8 mouse cellular contexts compared by ENCODE assay signal in the genomic region with DNA sequence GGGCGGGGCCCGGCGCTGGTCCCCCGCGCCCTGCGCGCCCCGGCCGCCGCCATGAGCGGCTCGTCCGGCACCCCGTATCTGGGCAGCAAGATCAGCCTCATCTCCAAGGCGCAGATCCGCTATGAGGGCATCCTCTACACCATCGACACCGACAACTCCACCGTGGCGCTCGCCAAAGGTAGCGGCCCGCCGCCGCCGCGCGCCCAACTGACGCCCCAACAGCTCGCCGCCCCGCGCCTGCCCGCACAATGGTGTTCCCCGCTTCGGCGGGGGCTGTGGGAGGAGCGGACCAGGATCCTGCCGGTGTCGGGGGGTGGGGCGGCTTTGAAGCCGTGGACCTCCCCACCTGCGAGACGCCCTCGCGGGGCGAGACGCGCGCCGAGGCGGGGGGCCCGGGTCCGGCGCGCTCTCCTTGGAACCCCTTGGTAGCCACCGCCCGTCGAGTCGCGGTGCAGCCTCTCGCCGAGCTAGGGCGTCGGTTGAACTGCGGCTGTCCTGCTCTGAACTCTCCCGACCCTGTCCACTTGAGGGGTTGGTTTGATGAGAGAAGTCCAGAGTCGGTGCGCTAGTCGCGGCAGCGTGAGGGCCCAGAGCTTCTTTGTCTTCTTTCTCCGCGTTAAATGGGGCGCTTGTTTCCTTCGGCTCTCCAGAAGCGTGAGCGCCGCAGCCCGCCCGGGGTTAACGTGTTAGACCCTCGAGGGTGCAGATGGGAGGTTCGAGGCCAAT. TPM values are rescaled to one million over a fixed set of nuclear protein-coding genes. Genes with fewer than 3 reads are reported as not detected.
DNase-seq lines count a peak whose midpoint lies in the region; ATAC-seq and TF ChIP-seq lines count a peak whose summit lies in the region.

No protein-coding gene starts in this region.

- H3K9me3 ChIP-seq in kidney, embryonic 14.5 days (ENCODE audit: control insufficient read depth, low read length): no peaks in the 10 kb centered on the region
- H3K9me3 ChIP-seq in embryonic facial prominence, embryonic 11.5 days (replicated peaks; ENCODE audit: control insufficient read depth, low read length): no peaks in the 10 kb centered on the region
- H3K9me3 ChIP-seq in limb, embryonic 14.5 days (ENCODE audit: control insufficient read depth, low read length): no peaks in the 10 kb centered on the region
- no peaks in the 10 kb centered on the region for H3K9me3 ChIP-seq in midbrain, embryonic 15.5 days

- no peak for TF ChIP-seq POLR2A in limb, embryonic 14.5 days (IDR thresholded peaks at IDR 0.05; ENCODE audit: borderline replicate concordance, extremely low read depth, insufficient read depth, insufficient read length)

- DNase-seq in kidney, adult 11 months: no peak
- peak; percentile 46 for DNase-seq in R1 (ENCODE audit: low read depth, low spot score)
- DNase-seq in embryonic facial prominence, embryonic 11.5 days (ENCODE audit: low spot score): peak; percentile 55
- peak; percentile 47 for DNase-seq in heart, postnatal 4 days
- DNase-seq in limb, embryonic 14.5 days (ENCODE audit: low spot score): peak; percentile 12
- DNase-seq in thymus, postnatal 0 days (ENCODE audit: low spot score): peak; percentile 53

- H3K36me3 ChIP-seq in kidney, embryonic 14.5 days (ENCODE audit: control insufficient read depth, insufficient read depth, low read length): peaks cover 33% of the 10 kb centered on the region
- peaks cover 6% of the 10 kb centered on the region for H3K36me3 ChIP-seq in embryonic facial prominence, embryonic 11.5 days (replicated peaks; ENCODE audit: control insufficient read depth, insufficient read depth, low read depth, low read length)
- peaks cover 29% of the 10 kb centered on the region for H3K36me3 ChIP-seq in limb, embryonic 14.5 days (ENCODE audit: control insufficient read depth, insufficient read depth, low read length)
- H3K36me3 ChIP-seq in midbrain, embryonic 15.5 days (replicated peaks): peaks cover 16% of the 10 kb centered on the region; the same call in 1 of the 2 replicates

- peak; percentile 8 for ATAC-seq in kidney, embryonic 14.5 days (ENCODE audit: low FRiP score, low TSS enrichment)
- ATAC-seq in embryonic facial prominence, embryonic 11.5 days (replicated peaks; ENCODE audit: insufficient number of reproducible peaks, low FRiP score, low TSS enrichment, low read depth): peak; percentile 64
- ATAC-seq in limb, embryonic 14.5 days (ENCODE audit: low FRiP score, low read depth): peak; percentile 47
- ATAC-seq in midbrain, embryonic 15.5 days (replicated peaks): no peak; the same call in none of the 2 replicates

- WGBS in kidney, embryonic 14.5 days: under 1% methylated on average over 78 of the region's 84 CpGs
- WGBS in embryonic facial prominence, embryonic 11.5 days: under 1% methylated on average over 84 of the region's 84 CpGs
- under 1% methylated on average over 52 of the region's 84 CpGs for WGBS in limb, embryonic 14.5 days
- under 1% methylated on average over 77 of the region's 84 CpGs for WGBS in midbrain, embryonic 15.5 days

- peaks cover 27% of the 10 kb centered on the region for H3K4me1 ChIP-seq in kidney, embryonic 14.5 days (ENCODE audit: control insufficient read depth, insufficient read depth, low read length)
- no peaks in the 10 kb centered on the region; the same call in 1 of the 2 replicates for H3K4me1 ChIP-seq in embryonic facial prominence, embryonic 11.5 days (ENCODE audit: control insufficient read depth, insufficient read depth, low read length)
- peaks cover 30% of the 10 kb centered on the region for H3K4me1 ChIP-seq in limb, embryonic 14.5 days (ENCODE audit: control insufficient read depth, insufficient read depth, low read length)
- H3K4me1 ChIP-seq in midbrain, embryonic 15.5 days: peaks cover 46% of the 10 kb centered on the region

- peaks cover 14% of the 10 kb centered on the region; the same call in 1 of the 2 replicates for H3K27me3 ChIP-seq in kidney, embryonic 14.5 days (ENCODE audit: control insufficient read depth, insufficient read depth, low read length)
- H3K27me3 ChIP-seq in embryonic facial prominence, embryonic 11.5 days (ENCODE audit: control insufficient read depth, insufficient read depth, low read length): no peaks in the 10 kb centered on the region; the same call in 1 of the 2 replicates
- H3K27me3 ChIP-seq in limb, embryonic 14.5 days (ENCODE audit: control insufficient read depth, insufficient read depth, low read length): no peaks in the 10 kb centered on the region
- peaks cover 18% of the 10 kb centered on the region; the same call in 1 of the 2 replicates for H3K27me3 ChIP-seq in midbrain, embryonic 15.5 days (replicated peaks)

- H3K9ac ChIP-seq in kidney, embryonic 14.5 days (ENCODE audit: low read depth, low read length): peak overlapping the region; percentile 96
- H3K9ac ChIP-seq in embryonic facial prominence, embryonic 11.5 days (replicated peaks; ENCODE audit: low read length): peak overlapping the region; percentile 96
- peak overlapping the region; percentile 85 for H3K9ac ChIP-seq in limb, embryonic 14.5 days (ENCODE audit: low read depth, low read length, severe bottlenecking)
- peak overlapping the region; percentile 90 for H3K9ac ChIP-seq in midbrain, embryonic 15.5 days

- peak overlapping the region; percentile 60 for H3K4me2 ChIP-seq in kidney, embryonic 14.5 days (replicated peaks; ENCODE audit: low read depth, low read length)
- H3K4me2 ChIP-seq in embryonic facial prominence, embryonic 11.5 days (ENCODE audit: low read depth, low read length): peak overlapping the region; percentile 90
- H3K4me2 ChIP-seq in limb, embryonic 14.5 days (replicated peaks; ENCODE audit: low read depth, low read length, severe bottlenecking): peak overlapping the region; percentile 86
- peak overlapping the region; percentile 97 for H3K4me2 ChIP-seq in midbrain, embryonic 15.5 days

- H3K4me3 ChIP-seq in kidney, embryonic 14.5 days (ENCODE audit: low read length): peak overlapping the region; percentile 96
- H3K4me3 ChIP-seq in embryonic facial prominence, embryonic 11.5 days (ENCODE audit: low read depth, low read length): peak overlapping the region; percentile 88
- peak overlapping the region; percentile 96 for H3K4me3 ChIP-seq in limb, embryonic 14.5 days (replicated peaks; ENCODE audit: low read length)
- H3K4me3 ChIP-seq in midbrain, embryonic 15.5 days: peak overlapping the region; percentile 91

- H3K27ac ChIP-seq in kidney, embryonic 14.5 days (ENCODE audit: low read depth, low read length): peak overlapping the region; percentile 90
- peak overlapping the region; percentile 89 for H3K27ac ChIP-seq in embryonic facial prominence, embryonic 11.5 days (replicated peaks; ENCODE audit: low read depth, low read length)
- peak overlapping the region; percentile 88 for H3K27ac ChIP-seq in limb, embryonic 14.5 days (replicated peaks; ENCODE audit: low read depth, low read length)
- peak overlapping the region; percentile 98 for H3K27ac ChIP-seq in midbrain, embryonic 15.5 days

RNA-seq across cellular contexts. Expression of gene Lsm14b, which starts 0.5 kb away (rescaled TPM):
- 8.6 and 18.3 TPM in 2 replicates for polyA plus RNA-seq in kidney, embryonic 14.5 days (2014; fragmentation: Nextera tagmentation; extraction: Ambion mirVana)
- 9.8 and 11.1 TPM in 2 replicates for polyA plus RNA-seq in embryonic facial prominence, embryonic 11.5 days (2014; fragmentation: Nextera tagmentation; extraction: Ambion mirVana)
- total RNA-seq in heart, postnatal 4 days (2021): 10 to 100 TPM; 48.7 to 49.8 TPM
- 69.1 and 75.6 TPM in 2 replicates for polyA plus RNA-seq in limb, embryonic 14.5 days (2012; rRNA removed)
- 7.7 and 7.8 TPM in 2 replicates for polyA plus RNA-seq in limb, embryonic 14.5 days (2014; fragmentation: Nextera tagmentation; extraction: Ambion mirVana)
- 21.0 and 21.1 TPM in 2 replicates for polyA plus RNA-seq in midbrain, embryonic 15.5 days (2015; fragmentation: Nextera tagmentation; extraction: Ambion mirVana)
- polyA plus RNA-seq in thymus, postnatal 0 days (2015; fragmentation: Nextera tagmentation; extraction: Ambion mirVana): 10.0 and 10.7 TPM in 2 replicates

RNA-seq across cellular contexts. Expression of gene Psma7, which starts 16.9 kb away (rescaled TPM):
- polyA plus RNA-seq in kidney, embryonic 14.5 days (2014; fragmentation: Nextera tagmentation; extraction: Ambion mirVana): 713 and 771 TPM in 2 replicates
- 751 and 753 TPM in 2 replicates for polyA plus RNA-seq in embryonic facial prominence, embryonic 11.5 days (2014; fragmentation: Nextera tagmentation; extraction: Ambion mirVana)
- 100 to 1,000 TPM; 174 to 190 TPM for total RNA-seq in heart, postnatal 4 days (2021)
- polyA plus RNA-seq in limb, embryonic 14.5 days (2012; rRNA removed): 259 and 298 TPM in 2 replicates
- 501 and 620 TPM in 2 replicates for polyA plus RNA-seq in limb, embryonic 14.5 days (2014; fragmentation: Nextera tagmentation; extraction: Ambion mirVana)
- 521 and 530 TPM in 2 replicates for polyA plus RNA-seq in midbrain, embryonic 15.5 days (2015; fragmentation: Nextera tagmentation; extraction: Ambion mirVana)
- polyA plus RNA-seq in thymus, postnatal 0 days (2015; fragmentation: Nextera tagmentation; extraction: Ambion mirVana): 747 and 765 TPM in 2 replicates

RNA-seq across cellular contexts. Expression of gene Ss18l1, which starts 17.0 kb away (rescaled TPM):
- polyA plus RNA-seq in kidney, embryonic 14.5 days (2014; fragmentation: Nextera tagmentation; extraction: Ambion mirVana): 3.5 and 6.9 TPM in 2 replicates
- polyA plus RNA-seq in embryonic facial prominence, embryonic 11.5 days (2014; fragmentation: Nextera tagmentation; extraction: Ambion mirVana): 8.0 and 9.5 TPM in 2 replicates
- 1 to 10 TPM; 4.0 TPM for total RNA-seq in heart, postnatal 4 days (2021)
- 9.1 and 11.4 TPM in 2 replicates for polyA plus RNA-seq in limb, embryonic 14.5 days (2012; rRNA removed)
- polyA plus RNA-seq in limb, embryonic 14.5 days (2014; fragmentation: Nextera tagmentation; extraction: Ambion mirVana): 3.5 and 4.9 TPM in 2 replicates
- 70.1 and 73.0 TPM in 2 replicates for polyA plus RNA-seq in midbrain, embryonic 15.5 days (2015; fragmentation: Nextera tagmentation; extraction: Ambion mirVana)
- 2.6 and 2.9 TPM in 2 replicates for polyA plus RNA-seq in thymus, postnatal 0 days (2015; fragmentation: Nextera tagmentation; extraction: Ambion mirVana)

RNA-seq across cellular contexts. Expression of gene Mtg2, which starts 45.1 kb away (rescaled TPM):
- polyA plus RNA-seq in kidney, embryonic 14.5 days (2014; fragmentation: Nextera tagmentation; extraction: Ambion mirVana): 24.6 and 28.6 TPM in 2 replicates
- 25.5 and 28.1 TPM in 2 replicates for polyA plus RNA-seq in embryonic facial prominence, embryonic 11.5 days (2014; fragmentation: Nextera tagmentation; extraction: Ambion mirVana)
- 10 to 100 TPM; 14.2 to 16.5 TPM for total RNA-seq in heart, postnatal 4 days (2021)
- polyA plus RNA-seq in limb, embryonic 14.5 days (2012; rRNA removed): 28.5 and 29.8 TPM in 2 replicates
- polyA plus RNA-seq in limb, embryonic 14.5 days (2014; fragmentation: Nextera tagmentation; extraction: Ambion mirVana): 22.1 and 24.3 TPM in 2 replicates
- polyA plus RNA-seq in midbrain, embryonic 15.5 days (2015; fragmentation: Nextera tagmentation; extraction: Ambion mirVana): 37.4 and 37.7 TPM in 2 replicates
- polyA plus RNA-seq in thymus, postnatal 0 days (2015; fragmentation: Nextera tagmentation; extraction: Ambion mirVana): 25.6 and 25.9 TPM in 2 replicates

RNA-seq across cellular contexts. Expression of gene Taf4, which starts 48.9 kb away (rescaled TPM):
- 5.9 and 6.0 TPM in 2 replicates for polyA plus RNA-seq in kidney, embryonic 14.5 days (2014; fragmentation: Nextera tagmentation; extraction: Ambion mirVana)
- polyA plus RNA-seq in embryonic facial prominence, embryonic 11.5 days (2014; fragmentation: Nextera tagmentation; extraction: Ambion mirVana): 4.4 and 4.9 TPM in 2 replicates
- 10 to 100 TPM; 18.3 to 20.6 TPM for total RNA-seq in heart, postnatal 4 days (2021)
- polyA plus RNA-seq in limb, embryonic 14.5 days (2012; rRNA removed): 15.2 and 17.6 TPM in 2 replicates
- 3.9 and 4.4 TPM in 2 replicates for polyA plus RNA-seq in limb, embryonic 14.5 days (2014; fragmentation: Nextera tagmentation; extraction: Ambion mirVana)
- polyA plus RNA-seq in midbrain, embryonic 15.5 days (2015; fragmentation: Nextera tagmentation; extraction: Ambion mirVana): 3.9 and 4.0 TPM in 2 replicates
- polyA plus RNA-seq in thymus, postnatal 0 days (2015; fragmentation: Nextera tagmentation; extraction: Ambion mirVana): 3.9 and 4.6 TPM in 2 replicates
